Mouse (Mus musculus) midbrain, embryonic 12.5 days (tissue): ENCODE measurements around the gene Olfr790. TPM values are rescaled to one million over a fixed set of nuclear protein-coding genes. Genes with fewer than 3 reads are reported as not detected.

ENCODE experiments used
- ATAC-seq: fragments of 200-750 bp; cut with Nextera tagmentation; 2 replicates; pipeline ENCODE4 v1.8.0; 2017; ENCODE audit warnings: low read depth, moderate TSS enrichment, moderate library complexity; ENCODE audit not compliant: low FRiP score
- H3K27ac ChIP-seq: fragments of 300-500 bp; sonication (generic); replicated peaks from 2 replicates; pipeline ENCODE4 v1.5.1; 2016; ENCODE audit warnings: mild to moderate bottlenecking
- H3K27me3 ChIP-seq: fragments of 300-500 bp; sonication (generic); 2 replicates; pipeline ENCODE4 v1.6.1; 2016; ENCODE audit warnings: mild to moderate bottlenecking
- H3K36me3 ChIP-seq: fragments of 300-500 bp; sonication (generic); 2 replicates; pipeline ENCODE4 v1.6.1; 2016
- H3K4me1 ChIP-seq: fragments of 300-500 bp; sonication (generic); 2 replicates; pipeline ENCODE4 v1.6.1; 2016
- H3K4me2 ChIP-seq: fragments of 300-500 bp; sonication (generic); replicated peaks from 2 replicates; pipeline ENCODE4 v1.6.1; 2016; ENCODE audit warnings: mild to moderate bottlenecking, moderate library complexity
- H3K4me3 ChIP-seq: fragments of 300-500 bp; sonication (generic); 2 replicates; pipeline ENCODE4 v1.5.1; 2016; ENCODE audit warnings: mild to moderate bottlenecking
- H3K9ac ChIP-seq: fragments of 300-500 bp; sonication (generic); replicated peaks from 2 replicates; pipeline ENCODE4 v1.6.1; 2016; ENCODE audit warnings: mild to moderate bottlenecking, moderate library complexity
- H3K9me3 ChIP-seq: fragments of 300-500 bp; sonication (generic); 2 replicates; pipeline ENCODE4 v1.6.1; 2016; ENCODE audit warnings: mild to moderate bottlenecking
- WGBS: fragments of 180-500 bp; shearing (Covaris S2); methylation state at CpG from one replicate; pipeline ENCODE4 v1.1.7; 2016; 5-methylcytosine and 5-hydroxymethylcytosine counted together
- polyA plus RNA-seq: library from polyadenylated mRNA; unstranded; fragments of >200 nt; fragmentation: Nextera tagmentation; extraction: Ambion mirVana; gene quantifications from 2 replicates; pipeline ENCODE4 v1.2.1, GENCODE M21; 2016

The Olfr790 gene
- not detected in 2 replicates for polyA plus RNA-seq

- H3K9me3 ChIP-seq: no peaks in the 10 kb centered on the region
- H3K9ac ChIP-seq: no peak within 1 kb of the TSS
- H3K4me2 ChIP-seq: no peak within 1 kb of the TSS
- no peaks in the 10 kb centered on the region for H3K36me3 ChIP-seq
- ATAC-seq: no peak
- no peak within 1 kb of the TSS for H3K27ac ChIP-seq
- H3K4me1 ChIP-seq: no peaks in the 10 kb centered on the region
- no peaks in the 10 kb centered on the region for H3K27me3 ChIP-seq
- no peak within 1 kb of the TSS for H3K4me3 ChIP-seq
These were observed at the start of gene Olfr790 for GRCm38 (mm10) chr10:129498192-129498591. Olfr790 (plus strand) TSS chr10:129498492.

GRCm38 (mm10) chr10:129461562-129461961 is 36.7 kb upstream of the Olfr790 start, which contains the start of gene Olfr787:
Olfr787 (plus strand) TSS chr10:129461862.
- H3K36me3 ChIP-seq: no peaks in the 10 kb centered on the region
- ATAC-seq: no peak
- no peak within 1 kb of the TSS for H3K4me2 ChIP-seq
- H3K4me3 ChIP-seq: no peak within 1 kb of the TSS
- 89% methylated on average over 3 of the region's 3 CpGs for WGBS
- no peaks in the 10 kb centered on the region for H3K9me3 ChIP-seq
- H3K27ac ChIP-seq: no peak within 1 kb of the TSS
- H3K9ac ChIP-seq: no peak within 1 kb of the TSS
- no peaks in the 10 kb centered on the region for H3K4me1 ChIP-seq
- no peaks in the 10 kb centered on the region for H3K27me3 ChIP-seq

- H3K36me3 ChIP-seq: no peaks in the 10 kb centered on the region
- H3K27ac ChIP-seq: no peak within 1 kb of the TSS
- no peak within 1 kb of the TSS for H3K9ac ChIP-seq
- no peak for ATAC-seq
- H3K27me3 ChIP-seq: no peaks in the 10 kb centered on the region
- no peaks in the 10 kb centered on the region for H3K4me1 ChIP-seq
- no peak within 1 kb of the TSS for H3K4me2 ChIP-seq
- no peaks in the 10 kb centered on the region for H3K9me3 ChIP-seq
- no peak within 1 kb of the TSS for H3K4me3 ChIP-seq
These were observed 27.6 kb upstream of the Olfr790 start, which contains the start of gene Olfr788 for GRCm38 (mm10) chr10:129470698-129471097. Olfr788 (plus strand) TSS chr10:129470998.

GRCm38 (mm10) chr10:129473256-129473655 is 25.0 kb upstream of the Olfr790 start:
- H3K9ac ChIP-seq: no peak overlapping the region
- peak; percentile 84 for ATAC-seq
- no peaks in the 10 kb centered on the region for H3K9me3 ChIP-seq
- H3K4me3 ChIP-seq: no peak overlapping the region
- 36% methylated on average over 2 of the region's 2 CpGs for WGBS
- no peaks in the 10 kb centered on the region for H3K36me3 ChIP-seq
- no peaks in the 10 kb centered on the region for H3K4me1 ChIP-seq
- H3K27me3 ChIP-seq: no peaks in the 10 kb centered on the region
- H3K27ac ChIP-seq: no peak overlapping the region
- no peak overlapping the region for H3K4me2 ChIP-seq

- H3K4me2 ChIP-seq: no peak overlapping the region
- no peak overlapping the region for H3K27ac ChIP-seq
- no peaks in the 10 kb centered on the region for H3K27me3 ChIP-seq
- H3K4me1 ChIP-seq: no peaks in the 10 kb centered on the region
- H3K9me3 ChIP-seq: no peaks in the 10 kb centered on the region
- H3K36me3 ChIP-seq: no peaks in the 10 kb centered on the region
- no peak overlapping the region for H3K9ac ChIP-seq
- ATAC-seq: peak; percentile 73
- H3K4me3 ChIP-seq: no peak overlapping the region
These were observed 24.6 kb upstream of the Olfr790 start for GRCm38 (mm10) chr10:129473723-129474122.

GRCm38 (mm10) chr10:129484452-129484851 is 13.8 kb upstream of the Olfr790 start, which contains the start of gene Olfr789:
Olfr789 (plus strand) TSS chr10:129484752.
- H3K4me1 ChIP-seq: no peaks in the 10 kb centered on the region
- H3K9ac ChIP-seq: no peak within 1 kb of the TSS
- no peak within 1 kb of the TSS for H3K27ac ChIP-seq
- no peaks in the 10 kb centered on the region for H3K36me3 ChIP-seq
- WGBS: 70% methylated on average over 2 of the region's 2 CpGs
- no peaks in the 10 kb centered on the region for H3K9me3 ChIP-seq
- no peak within 1 kb of the TSS for H3K4me3 ChIP-seq
- no peak within 1 kb of the TSS for H3K4me2 ChIP-seq
- ATAC-seq: no peak
- H3K27me3 ChIP-seq: no peaks in the 10 kb centered on the region

- H3K36me3 ChIP-seq: no peaks in the 10 kb centered on the region
- ATAC-seq: no peak
- no peak overlapping the region for H3K9ac ChIP-seq
- no peaks in the 10 kb centered on the region for H3K4me1 ChIP-seq
- no peak overlapping the region for H3K4me2 ChIP-seq
- no peak overlapping the region for H3K4me3 ChIP-seq
- H3K27me3 ChIP-seq: no peaks in the 10 kb centered on the region
- H3K27ac ChIP-seq: no peak overlapping the region
- 76% methylated on average over 2 of the region's 2 CpGs for WGBS
- H3K9me3 ChIP-seq: no peaks in the 10 kb centered on the region
These were observed 8.2 kb upstream of the Olfr790 start for GRCm38 (mm10) chr10:129490101-129490500.

GRCm38 (mm10) chr10:129521492-129521891 is 23.2 kb downstream of the Olfr790 start, which contains the start of gene Olfr791:
Olfr791 (plus strand) TSS chr10:129521792.
- Histone ChIP-seq H3K27ac (no peak within 1 kb of the TSS), H3K4me2 (no peak within 1 kb of the TSS), H3K4me3 (no peak within 1 kb of the TSS), H3K9me3 (no peaks in the 10 kb centered on the region), H3K4me1 (no peaks in the 10 kb centered on the region), H3K36me3 (no peaks in the 10 kb centered on the region), H3K9ac (no peak within 1 kb of the TSS), H3K27me3 (no peaks in the 10 kb centered on the region)
- ATAC-seq: no peak
- WGBS: 72% methylated on average over 3 of the region's 3 CpGs

GRCm38 (mm10) chr10:129538862-129539261 is 40.6 kb downstream of the Olfr790 start, which contains the start of gene Olfr792:
Olfr792 (plus strand) TSS chr10:129539162.
- no peaks in the 10 kb centered on the region for H3K4me1 ChIP-seq
- no peak within 1 kb of the TSS for H3K4me2 ChIP-seq
- no peaks in the 10 kb centered on the region for H3K27me3 ChIP-seq
- no peaks in the 10 kb centered on the region for H3K36me3 ChIP-seq
- no peak for ATAC-seq
- H3K9ac ChIP-seq: no peak within 1 kb of the TSS
- 88% methylated on average over 1 of the region's 1 CpGs for WGBS
- no peak within 1 kb of the TSS for H3K4me3 ChIP-seq
- no peak within 1 kb of the TSS for H3K27ac ChIP-seq
- H3K9me3 ChIP-seq: no peaks in the 10 kb centered on the region

- Histone ChIP-seq H3K9ac (no peak overlapping the region), H3K36me3 (no peaks in the 10 kb centered on the region), H3K4me3 (no peak overlapping the region), H3K9me3 (peaks cover 2% of the 10 kb centered on the region; the same call in 1 of the 2 replicates), H3K4me1 (no peaks in the 10 kb centered on the region), H3K27ac (no peak overlapping the region), H3K4me2 (no peak overlapping the region), H3K27me3 (no peaks in the 10 kb centered on the region)
- 46% methylated on average over 1 of the region's 1 CpGs for WGBS
- peak; percentile 56; the same call in 1 of the 2 replicates for ATAC-seq
These were observed 51.1 kb downstream of the Olfr790 start for GRCm38 (mm10) chr10:129549354-129549753.

Other genes with a start within 250 kb of the Olfr790 start
- gene Olfr776, start 239.4 kb upstream of the Olfr790 start, polyA plus RNA-seq: not detected in 2 replicates
- not detected in 2 replicates for gene Olfr777, start 227.0 kb upstream of the Olfr790 start, polyA plus RNA-seq
- gene Olfr780, start 180.4 kb upstream of the Olfr790 start, polyA plus RNA-seq: not detected in 2 replicates
- not detected in 2 replicates for gene Olfr781, start 169.6 kb upstream of the Olfr790 start, polyA plus RNA-seq
- gene Olfr782, start 149.6 kb upstream of the Olfr790 start, polyA plus RNA-seq: not detected in 2 replicates
- not detected in 2 replicates for gene Olfr784, start 114.4 kb upstream of the Olfr790 start, polyA plus RNA-seq
- gene Olfr785, start 93.1 kb upstream of the Olfr790 start, polyA plus RNA-seq: not detected in 2 replicates
- gene Olfr786, start 71.2 kb upstream of the Olfr790 start, polyA plus RNA-seq: not detected in 2 replicates
- gene Olfr787, start 36.6 kb upstream of the Olfr790 start, polyA plus RNA-seq: not detected in 2 replicates
- not detected in 2 replicates for gene Olfr788, start 27.5 kb upstream of the Olfr790 start, polyA plus RNA-seq
- gene Olfr789, start 13.7 kb upstream of the Olfr790 start, polyA plus RNA-seq: not detected in 2 replicates
- gene Olfr791, start 23.3 kb downstream of the Olfr790 start, polyA plus RNA-seq: not detected in 2 replicates
- not detected in 2 replicates for gene Olfr792, start 40.7 kb downstream of the Olfr790 start, polyA plus RNA-seq
- not detected in 2 replicates for gene Olfr794, start 69.2 kb downstream of the Olfr790 start, polyA plus RNA-seq
- gene Olfr796, start 114.1 kb downstream of the Olfr790 start, polyA plus RNA-seq: not detected in 2 replicates
- gene Olfr798, start 129.4 kb downstream of the Olfr790 start, polyA plus RNA-seq: not detected in 2 replicates
- not detected in 2 replicates for gene Olfr799, start 139.0 kb downstream of the Olfr790 start, polyA plus RNA-seq
- not detected in 2 replicates for gene Olfr800, start 159.2 kb downstream of the Olfr790 start, polyA plus RNA-seq
- gene Olfr801, start 175.4 kb downstream of the Olfr790 start, polyA plus RNA-seq: not detected in 2 replicates
- not detected in 2 replicates for gene Olfr802, start 189.7 kb downstream of the Olfr790 start, polyA plus RNA-seq
- not detected in 2 replicates for gene Olfr803, start 195.8 kb downstream of the Olfr790 start, polyA plus RNA-seq
- not detected in 2 replicates for gene Olfr804, start 204.7 kb downstream of the Olfr790 start, polyA plus RNA-seq
- not detected in 2 replicates for gene Olfr805, start 230.9 kb downstream of the Olfr790 start, polyA plus RNA-seq
- not detected in 2 replicates for gene Olfr806, start 243.4 kb downstream of the Olfr790 start, polyA plus RNA-seq